Mouse (Mus musculus): ENCODE measurements at regions not wholly inside any gene's neighbourhood (a gene's known extent, or its start where the extent isn't known, plus 50 kb on each side); places are given as distances from the start of the nearest gene placed in this dataset.

- DNase-seq, result no peak
Measured at GRCm38 (mm10) chr4:47534959-47535358, 60.5 kb downstream of the Sec61b start.

- no peak for DNase-seq
Measured at GRCm38 (mm10) chr4:47567694-47568093, 93.2 kb downstream of the Sec61b start.

- no peak for DNase-seq
Measured at GRCm38 (mm10) chr4:47570846-47571245, 96.4 kb downstream of the Sec61b start.

- no peak for DNase-seq
Measured at GRCm38 (mm10) chr4:47576011-47576410, 101.6 kb downstream of the Sec61b start.

GRCm38 (mm10) chr4:47577490-47577889 lies 103.0 kb downstream of the Sec61b start:
- DNase-seq, result peak; percentile 45

GRCm38 (mm10) chr4:47578637-47579036 lies 104.2 kb downstream of the Sec61b start:
- DNase-seq, result no peak

GRCm38 (mm10) chr4:47580556-47580955 lies 106.1 kb downstream of the Sec61b start:
- DNase-seq, result no peak

- DNase-seq, result no peak
Measured at GRCm38 (mm10) chr4:47587256-47587655, 112.8 kb downstream of the Sec61b start.

GRCm38 (mm10) chr4:47592271-47592986 lies 118.0 kb downstream of the Sec61b start:
- DNase-seq, result peak; percentile 21

GRCm38 (mm10) chr4:47593155-47593554 lies 118.7 kb downstream of the Sec61b start:
- DNase-seq, result no peak

- no peak for DNase-seq
Measured at GRCm38 (mm10) chr4:47594171-47594570, 119.7 kb downstream of the Sec61b start.

- DNase-seq, result no peak
Measured at GRCm38 (mm10) chr4:47595841-47596240, 121.4 kb downstream of the Sec61b start.

GRCm38 (mm10) chr4:47597586-47597985 lies 123.1 kb downstream of the Sec61b start:
- DNase-seq, result no peak

- peak; percentile 38 for DNase-seq
Measured at GRCm38 (mm10) chr4:47598216-47598615, 123.8 kb downstream of the Sec61b start.

GRCm38 (mm10) chr4:47601301-47602070 lies 127.0 kb downstream of the Sec61b start:
- DNase-seq, result no peak

GRCm38 (mm10) chr4:47603378-47603777 lies 128.9 kb downstream of the Sec61b start:
- DNase-seq, result no peak

GRCm38 (mm10) chr4:47603847-47604397 lies 129.5 kb downstream of the Sec61b start:
- peak; percentile 36 for DNase-seq

- no peak for DNase-seq
Measured at GRCm38 (mm10) chr4:47605676-47606075, 131.2 kb downstream of the Sec61b start.

- no peak for DNase-seq
Measured at GRCm38 (mm10) chr4:47608673-47609072, 134.2 kb downstream of the Sec61b start.

GRCm38 (mm10) chr4:47610913-47611312 lies 136.5 kb downstream of the Sec61b start:
- no peak for DNase-seq

GRCm38 (mm10) chr4:47616525-47616924 lies 142.1 kb downstream of the Sec61b start:
- DNase-seq, result no peak

- no peak for DNase-seq
Measured at GRCm38 (mm10) chr4:47620700-47621099, 146.2 kb downstream of the Sec61b start.
